Mouse (Mus musculus) lung, embryonic 16.5 days (tissue): ENCODE measurements at regions not wholly inside any gene's neighbourhood (a gene's known extent, or its start where the extent isn't known, plus 50 kb on each side); places are given as distances from the start of the nearest gene placed in this dataset.

ENCODE experiments used
- ATAC-seq: fragments of 200-750 bp; cut with Nextera tagmentation; 2 replicates; pipeline ENCODE4 v1.8.0; 2017; ENCODE audit warnings: low read depth, mild to moderate bottlenecking, moderate library complexity
- H3K27ac ChIP-seq: fragments of 300-500 bp; sonication (generic); 2 replicates; pipeline ENCODE4 v1.5.1; 2014; ENCODE audit warnings: mild to moderate bottlenecking, control low read depth, low read length
- H3K27me3 ChIP-seq: fragments of 300-500 bp; sonication (generic); 2 replicates; pipeline ENCODE4 v1.6.1; 2014; ENCODE audit warnings: low read depth, low read length, mixed read lengths; ENCODE audit not compliant: control insufficient read depth, insufficient read depth
- H3K36me3 ChIP-seq: fragments of 300-500 bp; sonication (generic); 2 replicates; pipeline ENCODE4 v1.6.1; 2014; ENCODE audit warnings: low read length; ENCODE audit not compliant: control insufficient read depth, insufficient read depth
- H3K4me1 ChIP-seq: fragments of 300-500 bp; sonication (generic); replicated peaks from 2 replicates; pipeline ENCODE4 v1.6.1; 2014; ENCODE audit warnings: low read length, mixed read lengths; ENCODE audit not compliant: control insufficient read depth, insufficient read depth
- H3K4me2 ChIP-seq: fragments of 300-500 bp; sonication (generic); 2 replicates; pipeline ENCODE4 v1.6.1; 2014; ENCODE audit warnings: low read depth, low read length, control low read depth
- H3K4me3 ChIP-seq: fragments of 300-500 bp; sonication (generic); 2 replicates; pipeline ENCODE4 v1.5.1; 2014; ENCODE audit warnings: mild to moderate bottlenecking, low read length, control low read depth
- H3K9ac ChIP-seq: fragments of 300-500 bp; sonication (generic); 2 replicates; pipeline ENCODE4 v1.6.1; 2014; ENCODE audit warnings: low read length, control low read depth
- H3K9me3 ChIP-seq: fragments of 300-500 bp; sonication (generic); 2 replicates; pipeline ENCODE4 v1.6.1; 2016; ENCODE audit warnings: low read length; ENCODE audit not compliant: control insufficient read depth
- WGBS: fragments of 180-500 bp; shearing (Covaris S2); extraction: QIAGEN DNeasy Blood & Tissue Kit; methylation state at CpG from one replicate; pipeline ENCODE4 v1.1.7; 2014; 5-methylcytosine and 5-hydroxymethylcytosine counted together

- Histone ChIP-seq H3K27ac (no peak overlapping the region), H3K9me3 (no peaks in the 10 kb centered on the region), H3K4me3 (no peak overlapping the region), H3K36me3 (no peaks in the 10 kb centered on the region), H3K27me3 (no peaks in the 10 kb centered on the region), H3K4me2 (no peak overlapping the region), H3K9ac (no peak overlapping the region), H3K4me1 (peaks cover 3% of the 10 kb centered on the region; the same call in 1 of the 2 replicates)
- ATAC-seq, result peak; percentile 87
- WGBS, result 53% methylated on average over 2 of the region's 2 CpGs
These were observed 63.5 kb upstream of the Met start for GRCm38 (mm10) chr6:17400147-17400546.

- Histone ChIP-seq H3K9ac (no peak overlapping the region), H3K27me3 (no peaks in the 10 kb centered on the region), H3K36me3 (no peaks in the 10 kb centered on the region), H3K4me1 (no peaks in the 10 kb centered on the region), H3K9me3 (no peaks in the 10 kb centered on the region), H3K4me3 (no peak overlapping the region), H3K4me2 (no peak overlapping the region), H3K27ac (no peak overlapping the region)
- ATAC-seq, result no peak
- 82% methylated on average over 1 of the region's 1 CpGs for WGBS
These were observed 55.5 kb upstream of the Met start for GRCm38 (mm10) chr6:17408094-17408493.

- H3K9ac ChIP-seq, result no peak overlapping the region
- no peaks in the 10 kb centered on the region for H3K27me3 ChIP-seq
- H3K9me3 ChIP-seq, result no peaks in the 10 kb centered on the region
- H3K4me1 ChIP-seq, result no peaks in the 10 kb centered on the region
- H3K27ac ChIP-seq, result no peak overlapping the region
- WGBS, result 61% methylated on average over 9 of the region's 9 CpGs
- H3K36me3 ChIP-seq, result no peaks in the 10 kb centered on the region
- peak; percentile 31; the same call in 1 of the 2 replicates for ATAC-seq
- H3K4me2 ChIP-seq, result no peak overlapping the region
- no peak overlapping the region for H3K4me3 ChIP-seq
These were observed 53.7 kb upstream of the Met start for GRCm38 (mm10) chr6:17409703-17410408.

- no peak overlapping the region for H3K4me3 ChIP-seq
- no peaks in the 10 kb centered on the region for H3K36me3 ChIP-seq
- H3K27ac ChIP-seq, result no peak overlapping the region
- H3K4me1 ChIP-seq, result no peaks in the 10 kb centered on the region
- no peak overlapping the region for H3K9ac ChIP-seq
- H3K27me3 ChIP-seq, result no peaks in the 10 kb centered on the region
- WGBS, result 47% methylated on average over 4 of the region's 4 CpGs
- no peak for ATAC-seq
- no peak overlapping the region for H3K4me2 ChIP-seq
- no peaks in the 10 kb centered on the region for H3K9me3 ChIP-seq
These were observed 53.2 kb upstream of the Met start for GRCm38 (mm10) chr6:17410409-17410722.
